Mouse (Mus musculus): ENCODE data around the gene Cpne2.

Cpne2 gene

DNA sequence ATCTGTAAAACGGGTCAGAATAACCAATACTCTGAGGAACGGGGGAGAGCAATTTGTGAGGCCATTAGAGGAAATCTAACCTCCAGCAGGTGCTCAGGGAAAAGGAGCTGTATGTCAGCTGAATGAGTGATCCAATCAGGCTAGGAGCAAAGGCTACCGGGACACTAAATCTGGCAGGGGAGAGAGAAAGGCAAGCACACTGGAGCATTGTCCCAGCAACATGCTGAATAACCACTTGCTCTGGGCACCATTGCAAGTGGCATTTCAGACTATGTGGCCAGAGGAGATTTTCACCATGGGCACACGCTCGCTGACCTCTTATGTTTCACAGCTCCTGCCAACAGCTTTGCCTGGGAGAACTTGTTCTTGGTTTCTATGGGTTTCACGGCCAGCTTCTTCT is 49.8 kb downstream of the Cpne2 start:
- no peak for DNase-seq

DNA sequence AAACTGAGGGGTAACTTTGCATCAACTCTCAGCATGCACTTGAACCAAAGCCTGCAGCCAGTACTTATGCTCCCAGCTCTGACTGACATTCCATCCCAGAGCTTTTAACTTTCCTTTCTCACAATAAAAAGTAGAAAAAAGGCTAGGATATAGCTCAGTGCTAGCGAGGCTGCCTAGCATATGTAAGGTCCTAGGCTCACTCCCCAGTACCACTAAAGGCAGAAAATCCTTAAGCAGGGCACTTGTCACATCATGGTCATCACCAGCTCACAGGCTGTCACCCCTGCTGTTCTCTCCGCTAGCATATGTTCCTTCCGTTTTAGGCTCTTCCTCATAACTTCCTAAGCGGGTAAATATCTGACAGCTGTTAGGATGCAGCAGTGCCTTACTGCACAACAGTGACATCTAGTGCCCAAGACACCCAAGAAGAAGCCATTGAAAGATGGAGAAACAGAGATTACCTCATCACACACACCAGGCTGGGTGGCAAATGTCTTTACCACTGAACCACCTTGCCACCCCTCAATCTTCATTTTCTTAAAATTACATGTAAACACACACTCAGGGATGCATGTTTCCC is 51.5 kb downstream of the Cpne2 start:
- DNase-seq = peak; percentile 37

DNA sequence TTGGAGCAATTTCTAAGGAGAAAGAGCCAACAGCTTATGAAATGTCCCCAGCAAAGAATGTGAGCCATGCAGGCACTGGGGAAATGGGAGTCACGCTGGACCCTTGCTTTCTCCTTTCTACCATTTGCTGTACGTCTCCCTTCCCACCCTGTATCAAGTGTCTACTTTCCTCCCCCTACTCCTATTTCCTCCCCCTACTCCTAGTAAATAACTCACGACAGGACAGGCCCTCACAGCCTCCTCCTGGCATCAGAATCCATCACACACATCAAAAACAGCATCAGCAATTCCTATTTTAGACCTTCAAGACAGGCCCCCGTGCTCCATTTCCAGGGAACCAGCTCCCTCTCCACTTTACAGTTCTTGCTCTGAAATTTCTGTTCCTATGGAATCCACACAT is 58.9 kb downstream of the Cpne2 start:
- no peak for DNase-seq

DNA sequence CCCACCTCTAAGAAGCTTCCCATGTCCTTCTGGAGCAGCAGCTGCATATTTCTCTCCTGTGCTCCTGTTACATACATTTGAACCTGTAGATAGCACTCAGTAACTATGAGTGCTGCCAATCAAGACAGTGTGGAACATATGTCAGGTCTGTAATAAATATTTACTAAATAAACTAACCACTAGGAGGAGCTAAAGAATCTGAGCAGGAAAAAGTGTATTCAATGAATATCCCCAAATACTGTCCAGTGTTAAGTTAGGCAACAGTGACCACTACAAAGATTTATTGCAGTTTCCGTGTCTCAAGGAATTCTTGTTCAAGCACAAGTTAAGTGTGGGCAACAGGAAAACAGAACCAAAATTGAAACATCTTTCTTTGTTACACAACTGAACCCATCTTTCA is 61.4 kb downstream of the Cpne2 start:
- DNase-seq = no peak

DNA sequence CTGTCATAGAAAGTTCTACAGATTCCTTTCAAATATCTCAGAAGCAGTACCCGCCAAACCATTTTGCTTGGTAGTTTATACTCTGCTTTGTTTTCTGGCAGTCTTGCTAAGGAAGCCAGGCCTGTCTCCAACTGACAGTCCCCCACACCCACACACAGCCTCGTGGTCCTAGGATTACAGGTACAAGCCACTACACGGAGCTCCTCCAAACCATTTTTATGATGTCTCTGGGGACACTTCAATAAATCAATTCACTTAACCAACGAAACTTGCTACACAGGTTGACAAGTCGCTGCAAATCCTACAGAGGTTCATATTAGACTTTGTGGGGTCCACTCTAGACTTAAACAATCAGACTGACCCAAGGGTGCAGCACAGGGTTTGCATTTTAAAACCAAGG is 67.7 kb downstream of the Cpne2 start:
- no peak for DNase-seq

DNA sequence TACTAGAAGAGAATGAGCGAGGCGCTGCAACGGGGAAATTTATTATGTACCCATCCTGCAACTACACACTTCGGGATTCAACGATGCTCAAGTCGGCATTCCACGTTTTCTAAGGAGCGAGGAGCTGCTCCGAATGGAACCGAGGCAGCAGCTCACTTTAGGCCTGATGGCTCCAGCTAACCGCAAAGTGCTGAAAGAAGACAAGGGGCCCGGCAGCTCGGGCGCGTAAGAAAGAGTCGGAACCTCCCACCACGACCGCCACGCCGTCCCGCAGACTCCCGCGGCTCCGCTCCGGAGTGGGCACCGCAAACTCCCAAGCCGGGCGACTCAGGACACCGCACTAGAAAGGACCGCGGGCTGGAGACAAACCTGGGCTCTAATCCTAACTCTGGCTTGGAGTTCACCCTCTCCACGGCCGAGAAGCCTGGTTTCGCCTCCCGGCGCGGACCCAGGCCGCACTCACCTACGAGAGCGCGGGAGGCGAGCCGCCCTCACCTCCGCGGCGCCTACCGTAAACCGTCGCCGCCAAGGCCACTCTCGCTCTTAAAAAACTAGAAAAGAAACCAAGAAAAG is 68.3 kb downstream of the Cpne2 start:
- peak; percentile 12 for DNase-seq

DNA sequence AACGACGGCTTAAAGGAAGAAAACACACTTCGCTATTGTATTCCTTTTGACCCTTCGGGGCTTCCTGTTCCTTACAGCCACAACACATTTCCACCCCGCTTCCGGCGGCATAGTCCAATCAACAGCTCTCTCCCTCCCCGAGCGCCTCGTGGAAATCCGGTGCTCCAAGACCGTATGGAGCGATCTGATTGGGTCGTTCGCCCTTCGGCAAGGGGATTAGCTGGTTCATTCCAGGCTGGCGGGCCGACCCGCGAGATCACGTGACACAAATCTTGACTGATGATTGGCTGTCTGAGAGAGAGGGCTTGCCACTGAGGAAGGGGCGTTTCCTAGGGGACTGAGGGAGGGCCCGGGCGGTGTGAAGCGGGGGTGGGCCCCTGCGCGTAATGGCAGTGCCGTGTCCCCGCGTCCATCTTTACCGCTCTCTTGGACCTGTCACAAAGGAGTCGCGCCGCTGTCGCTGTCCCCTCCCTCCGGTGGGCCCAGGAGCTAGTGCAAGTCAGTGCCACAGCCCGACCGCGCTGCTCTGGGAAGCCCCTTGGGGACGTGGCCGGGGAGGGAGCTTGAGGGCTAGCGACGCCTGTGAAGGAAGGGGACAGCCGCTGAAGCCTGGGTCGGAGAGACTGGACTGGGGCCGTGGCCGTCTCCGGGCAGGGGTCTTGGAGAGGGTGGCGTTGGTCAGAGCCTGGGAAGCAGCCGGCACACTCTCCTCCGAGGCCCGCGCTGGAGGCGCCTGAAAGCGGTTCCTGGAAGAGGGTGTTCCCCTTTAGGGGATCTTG is 69.0 kb downstream of the Cpne2 start, which contains the start of the genes Rspry1 and Fam192a:
TSS of gene Rspry1 (plus strand) at position 331 of the 779 bp plus-strand sequence.
TSS of gene Fam192a (minus strand) at position 391 of the 779 bp plus-strand sequence.
- DNase-seq = peak; percentile 100

DNA sequence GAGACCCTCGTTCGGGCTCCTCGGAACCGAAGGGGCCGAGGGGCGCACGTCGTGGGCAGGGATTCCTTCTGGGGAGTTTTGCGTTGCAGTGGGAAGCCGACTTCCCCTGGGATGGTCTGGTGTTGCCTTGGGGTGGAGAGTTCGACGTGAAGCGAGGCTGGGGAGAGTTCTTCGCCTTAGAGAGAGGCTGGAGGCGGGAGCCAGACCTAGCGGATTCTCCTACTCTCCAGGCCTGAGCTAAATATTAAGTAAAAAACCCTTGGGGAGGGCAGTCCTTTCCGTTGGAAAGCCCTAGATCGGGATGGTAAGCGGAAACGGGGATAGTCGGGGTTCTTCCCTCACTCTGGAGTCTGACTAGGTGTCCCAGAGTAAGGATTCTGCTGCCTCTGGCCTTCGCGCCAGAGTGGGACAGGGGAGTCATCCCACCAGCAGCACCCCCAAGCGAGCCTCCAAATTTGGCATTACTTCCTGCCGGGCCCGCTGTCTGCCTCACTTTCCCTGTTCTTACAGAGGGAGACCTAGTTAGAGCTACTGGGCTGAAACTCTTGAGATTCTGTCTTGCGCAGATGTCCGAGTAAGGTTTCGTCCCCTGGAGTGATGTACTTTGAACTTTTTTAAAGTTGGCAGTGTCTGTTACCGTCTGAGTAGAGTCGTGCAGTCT is 69.8 kb downstream of the Cpne2 start:
- DNase-seq = peak; percentile 24

DNA sequence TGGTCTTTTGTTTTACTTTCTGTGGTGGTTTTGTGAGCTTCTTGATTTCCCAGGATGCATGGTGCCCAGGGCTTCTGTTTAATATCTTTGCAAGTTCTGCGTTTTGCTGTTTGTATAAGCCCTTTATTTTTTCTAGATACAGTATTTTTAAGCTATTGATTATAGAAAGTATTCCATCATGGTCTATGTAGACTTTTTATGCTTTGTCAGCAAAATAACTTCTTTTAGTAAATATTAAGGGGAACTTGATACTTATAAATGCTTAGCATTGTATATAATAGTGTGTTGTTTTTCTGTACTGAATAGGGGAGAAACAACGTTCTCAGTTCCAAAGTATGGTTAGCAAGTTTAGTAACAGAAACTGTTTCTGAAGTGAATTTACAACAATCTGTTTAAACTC is 71.2 kb downstream of the Cpne2 start:
- DNase-seq = no peak

DNA sequence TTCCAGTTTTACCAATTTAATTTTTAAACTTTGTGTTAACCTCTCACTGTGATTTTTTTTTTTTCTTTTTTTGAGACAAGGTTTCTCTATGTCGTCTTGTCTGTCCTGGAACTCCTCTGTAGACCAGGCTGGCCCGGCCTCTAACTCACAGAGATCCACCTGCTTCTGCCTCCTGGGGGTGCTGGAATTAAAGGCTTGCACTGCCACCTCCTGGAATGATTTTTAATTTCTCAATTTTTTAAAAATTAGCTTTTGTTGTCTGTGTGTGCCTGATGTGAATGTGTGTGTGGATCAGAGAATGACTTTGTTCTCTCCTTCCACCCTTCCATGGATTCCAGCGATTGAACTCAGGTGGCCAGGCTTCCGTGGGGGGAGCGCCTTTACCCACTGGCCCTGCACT is 74.3 kb downstream of the Cpne2 start:
- DNase-seq = no peak
